Comparison of ENCODE assay signal across 9 mouse cellular contexts in the genomic region with DNA sequence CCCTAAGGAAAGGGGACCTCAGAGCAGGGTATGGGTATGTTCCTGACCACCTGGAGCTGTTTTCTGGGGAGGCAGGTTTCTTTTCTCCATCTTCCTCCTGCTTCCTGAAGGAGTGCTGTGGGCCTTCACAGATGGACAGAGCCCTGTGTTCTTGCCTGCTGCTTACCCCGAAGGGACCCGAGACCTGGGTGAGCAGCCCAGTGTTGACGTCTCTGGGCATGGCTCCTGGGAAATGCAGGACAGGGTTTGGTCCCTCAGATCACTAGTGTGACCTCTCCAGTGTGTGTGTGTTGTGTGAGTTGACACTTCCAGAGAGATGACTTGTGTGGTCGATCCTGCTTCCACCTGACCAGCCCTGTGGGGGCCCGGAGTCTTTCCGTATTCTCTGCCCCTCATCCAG. TPM values are rescaled to one million over a fixed set of nuclear protein-coding genes. Genes with fewer than 3 reads are reported as not detected.
A peak's percentile ranks its signal among the peaks of the same experiment; 100 is the strongest.
DNase-seq lines count a peak whose midpoint lies in the region; ATAC-seq and TF ChIP-seq lines count a peak whose summit lies in the region.
"Had no signal": no experiment of that assay in that cellular context is flagged by ENCODE, and none has a peak within 500 bp of the region (broad histone marks: within the 10 kb centered on the region; RNA-seq: fewer than 3 reads in every experiment).

No protein-coding gene starts in this region.

- H3K36me3 ChIP-seq in forebrain, embryonic 10.5 days (replicated peaks), result no peaks in the 10 kb centered on the region; the same call in 1 of the 2 replicates
- H3K36me3 ChIP-seq in intestine, embryonic 16.5 days (ENCODE audit: control insufficient read depth, insufficient read depth, low read length), result no peaks in the 10 kb centered on the region
- no peaks in the 10 kb centered on the region for H3K36me3 ChIP-seq in neural tube, embryonic 14.5 days (ENCODE audit: control insufficient read depth, insufficient read depth, low read length)

- peak overlapping the region; percentile 77 for H3K4me3 ChIP-seq in layer of hippocampus, adult 2 months
- H3K4me3 ChIP-seq in forebrain, embryonic 10.5 days, result peak overlapping the region; percentile 62; the same call in 1 of the 2 replicates
- H3K4me3 ChIP-seq in intestine, embryonic 16.5 days (ENCODE audit: low read length), result peak overlapping the region; percentile 83
- peak overlapping the region; percentile 81; the same call in 1 of the 2 replicates for H3K4me3 ChIP-seq in neural tube, embryonic 14.5 days (ENCODE audit: low read depth, low read length)

- TF ChIP-seq CTCF in layer of hippocampus, adult 2 months (conservative IDR thresholded peaks at IDR 0.05), result no peak

- peak overlapping the region; percentile 84; the same call in 1 of the 2 replicates for H3K27ac ChIP-seq in layer of hippocampus, adult 2 months
- H3K27ac ChIP-seq in forebrain, embryonic 10.5 days, result no peak overlapping the region
- H3K27ac ChIP-seq in intestine, embryonic 16.5 days (ENCODE audit: low read length), result no peak overlapping the region
- no peak overlapping the region for H3K27ac ChIP-seq in neural tube, embryonic 14.5 days (ENCODE audit: low read depth, low read length)
- H3K27ac ChIP-seq: macrophage had no signal

- DNase-seq in layer of hippocampus, adult 2 months (ENCODE audit: low spot score in 2 of 2), result no peak
- DNase-seq in layer of hippocampus, adult 18-20 months (ENCODE audit: low spot score in 2 of 2), result no peak
- DNase-seq in forebrain, embryonic 10.5 days (ENCODE audit: extremely low spot score, low spot score), result no peak
- no peak for DNase-seq in embryo, embryonic 11 days
- no peak for DNase-seq in right cerebral cortex, postnatal 36 days (ENCODE audit: low spot score in 2 of 2)
- DNase-seq in embryo, embryonic 10 days (ENCODE audit: low spot score), result no peak

- WGBS in forebrain, embryonic 10.5 days, result 84% methylated on average over 6 of the region's 6 CpGs
- WGBS in intestine, embryonic 16.5 days, result 76% methylated on average over 6 of the region's 6 CpGs
- WGBS in neural tube, embryonic 14.5 days, result 92% methylated on average over 6 of the region's 6 CpGs

- peaks cover 38% of the 10 kb centered on the region for H3K4me1 ChIP-seq in forebrain, embryonic 10.5 days
- H3K4me1 ChIP-seq in intestine, embryonic 16.5 days (ENCODE audit: control insufficient read depth, insufficient read depth, low read length), result peaks cover 18% of the 10 kb centered on the region
- peaks cover 14% of the 10 kb centered on the region for H3K4me1 ChIP-seq in neural tube, embryonic 14.5 days (ENCODE audit: control insufficient read depth, insufficient read depth, low read length)

- ATAC-seq in intestine, embryonic 16.5 days, result no peak
- ATAC-seq in neural tube, embryonic 14.5 days (ENCODE audit: low read depth), result no peak

- H3K9me3 ChIP-seq in forebrain, embryonic 10.5 days, result no peaks in the 10 kb centered on the region
- no peaks in the 10 kb centered on the region for H3K9me3 ChIP-seq in intestine, embryonic 16.5 days (ENCODE audit: control insufficient read depth, low read length)
- no peaks in the 10 kb centered on the region for H3K9me3 ChIP-seq in neural tube, embryonic 14.5 days (ENCODE audit: control insufficient read depth, low read length)

- peak overlapping the region; percentile 90 for H3K4me2 ChIP-seq in intestine, embryonic 16.5 days (ENCODE audit: low read depth, low read length)
- H3K4me2 ChIP-seq in neural tube, embryonic 14.5 days (ENCODE audit: low read depth, low read length), result peak overlapping the region; percentile 86

- peak overlapping the region; percentile 85; the same call in 1 of the 2 replicates for H3K9ac ChIP-seq in intestine, embryonic 16.5 days (ENCODE audit: low read depth, low read length)
- peak overlapping the region; percentile 93 for H3K9ac ChIP-seq in neural tube, embryonic 14.5 days (replicated peaks; ENCODE audit: low read depth, low read length)

- H3K27me3 ChIP-seq in forebrain, embryonic 10.5 days (ENCODE audit: poor library complexity, severe bottlenecking), result peaks cover 50% of the 10 kb centered on the region
- H3K27me3 ChIP-seq in intestine, embryonic 16.5 days (replicated peaks; ENCODE audit: control insufficient read depth, insufficient read depth, low read length), result no peaks in the 10 kb centered on the region
- peaks cover 5% of the 10 kb centered on the region for H3K27me3 ChIP-seq in neural tube, embryonic 14.5 days (ENCODE audit: control insufficient read depth, insufficient read depth, low read length)

RNA-seq across cellular contexts. Expression of gene Cep170b, which starts 3.2 kb away (rescaled TPM):
- 100 to 1,000 TPM; 194 to 210 TPM for total RNA-seq in layer of hippocampus, adult 2 months (2021)
- 100 to 1,000 TPM; 192 to 208 TPM for total RNA-seq in layer of hippocampus, adult 18-20 months (2021)
- 5.9 and 7.9 TPM in 2 replicates for polyA plus RNA-seq in forebrain, embryonic 10.5 days (2016; fragmentation: Nextera tagmentation; extraction: Ambion mirVana)
- polyA plus RNA-seq in intestine, embryonic 16.5 days (2015; fragmentation: Nextera tagmentation; extraction: Ambion mirVana), result 12.4 and 13.2 TPM in 2 replicates
- polyA plus RNA-seq in neural tube, embryonic 14.5 days (2014; fragmentation: Nextera tagmentation; extraction: Ambion mirVana), result 33.2 and 36.1 TPM in 2 replicates

RNA-seq across cellular contexts. Expression of gene Pld4, which starts 37.0 kb away (rescaled TPM):
- 1 to 10 TPM; 8.6 to 9.7 TPM for total RNA-seq in layer of hippocampus, adult 2 months (2021)
- 10 to 100 TPM; 10.2 to 11.0 TPM for total RNA-seq in layer of hippocampus, adult 18-20 months (2021)
- 3.8 and 3.9 TPM in 2 replicates for polyA plus RNA-seq in forebrain, embryonic 10.5 days (2016; fragmentation: Nextera tagmentation; extraction: Ambion mirVana)
- 12.2 and 13.0 TPM in 2 replicates for polyA plus RNA-seq in intestine, embryonic 16.5 days (2015; fragmentation: Nextera tagmentation; extraction: Ambion mirVana)
- polyA plus RNA-seq in neural tube, embryonic 14.5 days (2014; fragmentation: Nextera tagmentation; extraction: Ambion mirVana), result 4.5 and 6.9 TPM in 2 replicates

RNA-seq across cellular contexts. Expression of gene Zbtb42, which starts 44.8 kb away (rescaled TPM):
- under 1 TPM; 0.44 to 0.52 TPM for total RNA-seq in layer of hippocampus, adult 2 months (2021)
- total RNA-seq in layer of hippocampus, adult 18-20 months (2021), result under 1 TPM; 0.61 to 0.97 TPM
- polyA plus RNA-seq in forebrain, embryonic 10.5 days (2016; fragmentation: Nextera tagmentation; extraction: Ambion mirVana), result 4.1 and 4.3 TPM in 2 replicates
- polyA plus RNA-seq in intestine, embryonic 16.5 days (2015; fragmentation: Nextera tagmentation; extraction: Ambion mirVana), result 6.8 and 8.2 TPM in 2 replicates
- polyA plus RNA-seq in neural tube, embryonic 14.5 days (2014; fragmentation: Nextera tagmentation; extraction: Ambion mirVana), result 1.3 and 3.5 TPM in 2 replicates

RNA-seq across cellular contexts. Expression of gene Akt1, which starts 48.8 kb away (rescaled TPM):
- total RNA-seq in layer of hippocampus, adult 2 months (2021), result 100 to 1,000 TPM; 152 to 160 TPM
- 100 to 1,000 TPM; 169 to 170 TPM for total RNA-seq in layer of hippocampus, adult 18-20 months (2021)
- 39.2 and 41.9 TPM in 2 replicates for polyA plus RNA-seq in forebrain, embryonic 10.5 days (2016; fragmentation: Nextera tagmentation; extraction: Ambion mirVana)
- polyA plus RNA-seq in intestine, embryonic 16.5 days (2015; fragmentation: Nextera tagmentation; extraction: Ambion mirVana), result 56.5 and 65.5 TPM in 2 replicates
- 57.9 and 59.2 TPM in 2 replicates for polyA plus RNA-seq in neural tube, embryonic 14.5 days (2014; fragmentation: Nextera tagmentation; extraction: Ambion mirVana)
